Mouse (Mus musculus) frontal cortex, postnatal 14 days (tissue): ENCODE measurements around the gene Rab40c.
"Not testable (repeated sequence)": the region's sequence is repeated elsewhere in the genome, so short reads cannot be mapped to it uniquely, and the experiment has no call there.

Experiments used
- DNase-seq, 2 experiments: peaks; one replicate each; pipeline ENCODE4 v3.0.0; 2022; ENCODE audit warnings: low spot score in 2 of 2

The Rab40c gene

GRCm38 (mm10) chr17:25875171-25876136 lies 44.1 kb downstream of the Rab40c start:
- DNase-seq, result peak; percentile 84 to 88

- peak; percentile 93 to 100 for DNase-seq
Measured at GRCm38 (mm10) chr17:25874721-25875170, 44.8 kb downstream of the Rab40c start, which contains the start of gene Mettl26. TSS of gene Mettl26 (plus strand) at chr17:25875074.

- DNase-seq, result no peak
Measured at GRCm38 (mm10) chr17:25874148-25874720, 45.3 kb downstream of the Rab40c start.

GRCm38 (mm10) chr17:25873405-25874147 lies 46.0 kb downstream of the Rab40c start:
- no peak for DNase-seq

GRCm38 (mm10) chr17:25872676-25873075 lies 46.9 kb downstream of the Rab40c start:
- DNase-seq, result no peak

- not testable (repeated sequence) for DNase-seq
Measured at GRCm38 (mm10) chr17:25871566-25871965, 48.0 kb downstream of the Rab40c start.

GRCm38 (mm10) chr17:25869954-25870353 lies 49.6 kb downstream of the Rab40c start:
- no peak for DNase-seq

- no peak for DNase-seq
Measured at GRCm38 (mm10) chr17:25869498-25869897, 50.0 kb downstream of the Rab40c start.

- peak; percentile 71 to 72 for DNase-seq
Measured at GRCm38 (mm10) chr17:25868601-25869191, 50.8 kb downstream of the Rab40c start, which contains the start of gene Mcrip2. TSS of gene Mcrip2 (minus strand) at chr17:25868764.

- DNase-seq, result no peak
Measured at GRCm38 (mm10) chr17:25867836-25868600, 51.5 kb downstream of the Rab40c start.

- no peak for DNase-seq
Measured at GRCm38 (mm10) chr17:25867509-25867835, 52.1 kb downstream of the Rab40c start.

GRCm38 (mm10) chr17:25866172-25866571 lies 53.4 kb downstream of the Rab40c start:
- DNase-seq, result no peak

- DNase-seq, result no peak
Measured at GRCm38 (mm10) chr17:25865288-25865687, 54.2 kb downstream of the Rab40c start.

GRCm38 (mm10) chr17:25864311-25864710 lies 55.2 kb downstream of the Rab40c start:
- DNase-seq, result no peak

GRCm38 (mm10) chr17:25863681-25864080 lies 55.8 kb downstream of the Rab40c start:
- no peak for DNase-seq

GRCm38 (mm10) chr17:25861704-25862612 lies 57.6 kb downstream of the Rab40c start:
- DNase-seq, result no peak

GRCm38 (mm10) chr17:25860832-25861703 lies 58.5 kb downstream of the Rab40c start, which contains the start of gene Wdr90:
TSS of gene Wdr90 (minus strand) at chr17:25861501.
- peak; percentile 88 to 90 for DNase-seq

GRCm38 (mm10) chr17:25860229-25860628 lies 59.3 kb downstream of the Rab40c start:
- DNase-seq, result no peak
